Mouse (Mus musculus) forebrain, embryonic 10.5 days (tissue): ENCODE results near the gene Prkg1. TPM values are rescaled to one million over a fixed set of nuclear protein-coding genes. Genes with fewer than 3 reads are reported as not detected.

ENCODE experiments used
- DNase-seq: peaks from one replicate; pipeline ENCODE4 v3.0.0-alpha.2; 2017; ENCODE audit warnings: low spot score; ENCODE audit errors: extremely low spot score
- H3K27ac ChIP-seq: fragments of 300-500 bp; sonication (generic); 2 replicates; pipeline ENCODE4 v1.5.1; 2016; ENCODE audit warnings: mild to moderate bottlenecking
- H3K27me3 ChIP-seq: fragments of 300-500 bp; sonication (generic); 2 replicates; pipeline ENCODE4 v1.6.1; 2016; ENCODE audit warnings: mild to moderate bottlenecking; ENCODE audit not compliant: poor library complexity, severe bottlenecking
- H3K36me3 ChIP-seq: fragments of 300-500 bp; sonication (generic); replicated peaks from 2 replicates; pipeline ENCODE4 v1.6.1; 2016; ENCODE audit warnings: mild to moderate bottlenecking, moderate library complexity
- H3K4me1 ChIP-seq: fragments of 300-500 bp; sonication (generic); 2 replicates; pipeline ENCODE4 v1.6.1; 2016
- H3K4me3 ChIP-seq: fragments of 300-500 bp; sonication (generic); 2 replicates; pipeline ENCODE4 v1.5.1; 2016; ENCODE audit warnings: mild to moderate bottlenecking, moderate library complexity
- H3K9me3 ChIP-seq: fragments of 300-500 bp; sonication (generic); 2 replicates; pipeline ENCODE4 v1.6.1; 2016; ENCODE audit warnings: mild to moderate bottlenecking, moderate library complexity
- WGBS: fragments of 180-500 bp; shearing (Covaris S2); methylation state at CpG from one replicate; pipeline ENCODE4 v1.1.7; 2016; 5-methylcytosine and 5-hydroxymethylcytosine counted together
- polyA plus RNA-seq: library from polyadenylated mRNA; unstranded; fragments of >200 nt; fragmentation: Nextera tagmentation; extraction: Ambion mirVana; gene quantifications from 2 replicates; pipeline ENCODE4 v1.2.1, GENCODE M21; 2016

Gene Prkg1
- polyA plus RNA-seq, 1 experiment from 2014 or later = 3.5 TPM

DNA sequence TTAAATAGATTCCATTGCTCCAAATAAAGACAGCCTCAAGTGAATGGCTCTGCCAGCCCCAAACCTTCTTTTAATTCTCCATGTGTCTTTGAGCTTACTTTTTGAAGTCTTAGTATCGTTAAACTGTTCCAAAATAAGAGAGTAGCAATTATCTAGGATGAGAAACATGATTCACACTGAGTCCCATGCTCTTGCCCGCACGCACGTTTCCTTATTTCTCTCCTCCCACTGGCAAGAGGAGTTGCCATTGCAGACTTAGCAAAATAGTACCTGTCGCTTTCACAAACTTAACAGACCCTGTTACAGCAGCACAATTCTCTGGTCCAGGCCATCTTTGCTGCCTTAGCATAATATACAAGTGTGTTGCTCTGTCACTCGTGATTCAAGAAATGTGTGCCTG is 110.8 kb downstream of the Prkg1 start:
- Histone ChIP-seq H3K27ac (no peak overlapping the region), H3K9me3 (no peaks in the 10 kb centered on the region), H3K27me3 (no peaks in the 10 kb centered on the region), H3K36me3 (no peaks in the 10 kb centered on the region), H3K4me3 (no peak overlapping the region), H3K4me1 (peaks cover 2% of the 10 kb centered on the region)
- WGBS = 88% methylated on average over 6 of the region's 6 CpGs
- DNase-seq = no peak

- peaks cover 9% of the 10 kb centered on the region for H3K4me1 ChIP-seq
- no peaks in the 10 kb centered on the region for H3K27me3 ChIP-seq
- no peak overlapping the region for H3K4me3 ChIP-seq
- 91% methylated on average over 4 of the region's 4 CpGs for WGBS
- H3K9me3 ChIP-seq = no peaks in the 10 kb centered on the region
- H3K27ac ChIP-seq = no peak overlapping the region
- no peaks in the 10 kb centered on the region for H3K36me3 ChIP-seq
- no peak for DNase-seq
These were observed 114.4 kb downstream of the Prkg1 start for GRCm38 (mm10) chr19:31650452-31650851.

DNA sequence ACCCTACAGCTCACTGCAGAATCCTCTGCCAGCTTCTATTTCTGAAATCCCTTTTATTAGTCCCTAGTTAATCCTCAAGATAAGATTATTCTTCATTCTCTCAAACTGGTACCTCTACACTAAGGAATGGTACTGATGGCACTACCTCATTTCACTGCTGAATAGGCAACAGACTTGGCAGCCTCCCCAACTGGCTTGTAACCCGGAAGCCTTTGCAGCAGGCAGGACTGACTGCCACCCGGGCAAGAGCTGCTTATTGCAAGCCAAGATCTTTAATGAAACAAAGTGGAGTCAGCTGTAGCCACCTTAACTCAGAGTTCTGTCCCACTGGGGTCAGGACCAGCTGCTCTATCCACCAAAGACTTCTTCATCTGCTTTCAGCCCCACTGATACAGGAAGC is 117.3 kb downstream of the Prkg1 start:
- Histone ChIP-seq H3K4me1 (peaks cover 9% of the 10 kb centered on the region), H3K4me3 (no peak overlapping the region), H3K36me3 (no peaks in the 10 kb centered on the region), H3K27ac (no peak overlapping the region), H3K27me3 (no peaks in the 10 kb centered on the region), H3K9me3 (no peaks in the 10 kb centered on the region)
- WGBS = 80% methylated on average over 2 of the region's 2 CpGs
- DNase-seq = no peak

DNA sequence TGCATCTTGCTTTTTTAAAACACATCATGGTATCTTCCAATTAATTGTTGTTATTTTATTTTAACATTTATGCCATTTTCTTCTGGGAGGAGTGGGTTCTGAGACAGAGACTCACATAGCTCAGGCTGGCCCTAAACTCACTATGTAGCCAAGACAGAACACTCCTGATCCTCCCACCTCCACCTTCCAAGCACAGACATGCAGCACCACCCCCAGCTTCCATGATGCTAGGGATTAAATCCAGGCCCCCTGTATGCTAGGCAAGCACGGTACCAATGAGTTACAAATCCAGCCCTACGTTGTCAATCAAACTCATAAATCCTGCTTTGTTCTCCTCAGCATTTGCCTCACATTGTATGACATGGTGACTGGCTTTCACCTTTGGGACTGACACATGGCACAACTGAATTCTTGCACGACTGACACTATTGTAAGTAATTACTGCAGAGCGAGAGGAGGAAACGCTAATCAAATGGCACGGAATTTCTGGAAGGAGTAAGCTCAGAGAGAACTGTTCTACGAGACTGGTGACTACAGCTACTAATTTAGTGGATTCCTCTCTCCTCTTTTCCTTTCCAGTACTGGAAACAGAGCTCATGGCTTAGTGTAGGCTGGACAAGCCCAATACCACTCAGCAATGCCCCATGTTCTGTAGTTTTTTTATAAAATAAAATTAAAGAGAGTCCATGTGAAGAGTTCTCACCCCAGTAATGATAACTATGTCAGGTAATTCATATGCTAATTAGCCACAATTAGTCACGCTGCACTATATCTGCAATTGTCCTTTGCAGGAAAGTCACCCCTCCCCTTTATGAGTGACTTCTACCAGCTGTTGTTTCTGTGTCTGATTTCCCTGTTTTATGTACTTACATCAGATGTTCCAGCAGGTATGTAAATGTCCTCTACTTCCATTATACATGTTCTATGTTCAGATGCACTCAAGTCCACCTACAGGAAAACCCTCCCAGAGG is 133.6 kb downstream of the Prkg1 start:
- Histone ChIP-seq H3K9me3 (no peaks in the 10 kb centered on the region), H3K36me3 (no peaks in the 10 kb centered on the region), H3K4me3 (no peak overlapping the region), H3K4me1 (peaks cover 17% of the 10 kb centered on the region), H3K27ac (peak overlapping the region; percentile 25; the same call in 1 of the 2 replicates), H3K27me3 (no peaks in the 10 kb centered on the region)
- WGBS = 56% methylated on average over 8 of the region's 8 CpGs
- no peak for DNase-seq

GRCm38 (mm10) chr19:31621716-31622115 is 143.1 kb downstream of the Prkg1 start:
- H3K4me3 ChIP-seq = no peak overlapping the region
- H3K27me3 ChIP-seq = no peaks in the 10 kb centered on the region
- H3K36me3 ChIP-seq = no peaks in the 10 kb centered on the region
- H3K4me1 ChIP-seq = peaks cover 27% of the 10 kb centered on the region
- 97% methylated on average over 1 of the region's 1 CpGs for WGBS
- DNase-seq = no peak
- H3K27ac ChIP-seq = no peak overlapping the region
- no peaks in the 10 kb centered on the region for H3K9me3 ChIP-seq

DNA sequence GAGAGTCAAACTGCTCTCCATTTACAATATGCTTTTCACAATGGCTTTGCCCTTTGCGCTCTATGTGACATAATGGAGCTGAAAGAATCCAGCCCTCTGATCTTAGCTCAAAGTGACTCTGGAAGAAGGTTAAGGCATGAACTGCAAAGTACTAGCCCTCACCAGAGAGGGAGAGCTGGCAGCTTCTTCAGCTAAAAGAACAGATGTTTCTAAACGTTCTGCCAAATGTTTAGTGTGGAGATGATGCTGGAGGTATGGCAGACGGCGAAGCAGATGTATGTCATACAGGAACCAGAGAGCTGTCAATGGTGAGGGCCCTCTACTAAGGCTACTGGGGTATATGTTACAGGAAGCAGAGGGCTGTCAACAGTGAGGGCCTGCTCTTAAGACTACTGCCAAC is 148.0 kb downstream of the Prkg1 start:
- no peaks in the 10 kb centered on the region for H3K4me1 ChIP-seq
- no peaks in the 10 kb centered on the region for H3K9me3 ChIP-seq
- H3K4me3 ChIP-seq = no peak overlapping the region
- no peaks in the 10 kb centered on the region for H3K36me3 ChIP-seq
- DNase-seq = no peak
- H3K27ac ChIP-seq = no peak overlapping the region
- WGBS = 87% methylated on average over 4 of the region's 4 CpGs
- no peaks in the 10 kb centered on the region for H3K27me3 ChIP-seq

DNA sequence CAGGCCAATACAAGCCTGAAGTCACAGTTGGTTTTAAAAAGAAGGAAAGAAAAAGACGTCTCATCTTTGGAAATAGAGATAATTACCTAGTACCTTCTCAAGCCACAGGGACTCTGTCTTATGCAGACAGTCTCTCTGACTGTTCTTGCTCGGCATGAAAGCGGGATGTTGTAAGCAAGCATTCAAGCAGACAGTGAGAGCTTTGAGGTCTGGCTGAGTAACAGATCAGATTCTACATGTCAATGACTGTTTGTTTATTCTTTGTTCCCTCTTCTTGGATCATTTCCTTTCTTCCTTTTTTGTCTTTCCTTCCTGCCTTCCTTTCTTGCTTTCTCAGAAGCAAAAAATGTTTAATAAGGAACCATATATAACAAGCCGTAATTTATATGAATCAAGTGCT is 148.7 kb downstream of the Prkg1 start:
- no peak overlapping the region for H3K27ac ChIP-seq
- no peak for DNase-seq
- H3K4me3 ChIP-seq = no peak overlapping the region
- no peaks in the 10 kb centered on the region for H3K27me3 ChIP-seq
- H3K9me3 ChIP-seq = no peaks in the 10 kb centered on the region
- WGBS = 65% methylated on average over 4 of the region's 4 CpGs
- H3K36me3 ChIP-seq = no peaks in the 10 kb centered on the region
- no peaks in the 10 kb centered on the region for H3K4me1 ChIP-seq

DNA sequence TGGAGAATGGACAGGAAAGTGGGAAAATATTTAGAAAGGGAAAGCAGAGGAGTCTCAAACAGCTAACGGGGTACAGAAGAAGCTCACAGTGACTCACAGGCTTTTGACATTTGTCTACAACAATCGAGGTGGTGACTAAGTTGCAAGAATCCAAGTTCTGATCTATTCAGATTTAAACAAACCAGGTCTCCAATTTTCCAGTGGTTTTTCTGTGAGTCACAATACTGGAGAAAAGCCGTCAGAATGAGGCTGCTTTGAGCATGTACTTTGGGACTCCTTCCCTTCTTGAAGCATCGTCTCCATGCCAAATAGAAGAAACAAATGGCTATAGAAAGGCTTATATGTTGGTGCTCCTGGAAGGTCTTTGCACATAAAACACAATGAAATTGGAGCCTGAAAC is 151.7 kb downstream of the Prkg1 start:
- Histone ChIP-seq H3K36me3 (no peaks in the 10 kb centered on the region), H3K4me1 (no peaks in the 10 kb centered on the region), H3K9me3 (no peaks in the 10 kb centered on the region), H3K27ac (no peak overlapping the region), H3K27me3 (no peaks in the 10 kb centered on the region), H3K4me3 (no peak overlapping the region)
- DNase-seq = no peak
- WGBS = 83% methylated on average over 4 of the region's 4 CpGs

DNA sequence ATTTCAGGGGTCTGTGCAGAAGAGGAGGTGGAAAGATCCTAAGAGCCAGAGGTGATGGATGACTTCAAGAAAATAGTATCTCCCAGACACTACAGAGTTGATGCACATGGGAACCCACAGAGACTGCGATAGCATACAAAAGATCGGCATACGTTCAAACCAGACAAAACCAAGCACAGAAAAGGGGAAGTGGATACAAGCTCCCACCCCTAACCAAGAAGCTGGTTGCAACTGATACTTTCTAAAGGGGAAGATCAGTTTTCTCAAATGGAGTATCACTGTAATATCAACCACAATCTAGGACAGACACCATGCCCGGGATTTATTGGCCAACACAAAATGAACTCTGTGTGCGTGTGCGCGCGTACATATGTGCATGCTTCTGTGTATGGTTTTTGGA is 162.3 kb downstream of the Prkg1 start:
- Histone ChIP-seq H3K4me1 (no peaks in the 10 kb centered on the region), H3K36me3 (no peaks in the 10 kb centered on the region), H3K9me3 (no peaks in the 10 kb centered on the region), H3K27ac (no peak overlapping the region), H3K27me3 (no peaks in the 10 kb centered on the region), H3K4me3 (no peak overlapping the region)
- DNase-seq = no peak
- 97% methylated on average over 8 of the region's 8 CpGs for WGBS

DNA sequence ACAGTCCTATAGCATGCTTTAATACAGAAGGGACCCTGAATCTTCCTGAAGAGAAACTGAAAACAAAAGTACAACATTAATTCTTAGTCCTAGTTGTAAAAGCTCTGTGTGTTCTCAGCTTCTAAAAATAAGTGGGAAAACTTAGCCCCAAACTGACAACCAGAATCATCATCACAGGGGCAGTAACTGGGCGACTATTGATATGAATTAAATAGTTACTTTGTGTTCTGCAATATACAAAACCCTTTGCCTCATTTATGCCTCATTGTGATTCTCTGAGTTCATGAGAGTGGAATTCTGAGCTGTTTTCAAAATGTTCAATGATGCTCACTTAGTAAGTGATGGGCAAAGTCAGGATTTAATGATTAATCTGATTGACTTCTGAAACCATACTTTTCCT is 170.8 kb downstream of the Prkg1 start:
- Histone ChIP-seq H3K4me1 (no peaks in the 10 kb centered on the region; the same call in 1 of the 2 replicates), H3K27ac (no peak overlapping the region), H3K27me3 (no peaks in the 10 kb centered on the region), H3K4me3 (no peak overlapping the region), H3K36me3 (no peaks in the 10 kb centered on the region), H3K9me3 (no peaks in the 10 kb centered on the region)
- WGBS = 78% methylated on average over 1 of the region's 1 CpGs
- DNase-seq = no peak

- Histone ChIP-seq H3K4me1 (no peaks in the 10 kb centered on the region; the same call in 1 of the 2 replicates), H3K27ac (no peak overlapping the region), H3K4me3 (no peak overlapping the region), H3K27me3 (no peaks in the 10 kb centered on the region), H3K36me3 (no peaks in the 10 kb centered on the region), H3K9me3 (no peaks in the 10 kb centered on the region)
- WGBS = 71% methylated on average over 5 of the region's 5 CpGs
- DNase-seq = no peak
These were observed 174.1 kb downstream of the Prkg1 start for GRCm38 (mm10) chr19:31590701-31591100.

GRCm38 (mm10) chr19:31577092-31577491 is 187.7 kb downstream of the Prkg1 start:
- H3K4me1 ChIP-seq = peaks cover 13% of the 10 kb centered on the region
- DNase-seq = no peak
- no peak overlapping the region for H3K4me3 ChIP-seq
- no peak overlapping the region for H3K27ac ChIP-seq
- 42% methylated on average over 4 of the region's 4 CpGs for WGBS
- no peaks in the 10 kb centered on the region for H3K36me3 ChIP-seq
- H3K9me3 ChIP-seq = no peaks in the 10 kb centered on the region
- no peaks in the 10 kb centered on the region for H3K27me3 ChIP-seq

- 93% methylated on average over 4 of the region's 4 CpGs for WGBS
- Histone ChIP-seq H3K27me3 (no peaks in the 10 kb centered on the region), H3K9me3 (no peaks in the 10 kb centered on the region), H3K4me3 (no peak overlapping the region), H3K4me1 (no peaks in the 10 kb centered on the region), H3K36me3 (no peaks in the 10 kb centered on the region), H3K27ac (no peak overlapping the region)
- no peak for DNase-seq
These were observed 200.5 kb downstream of the Prkg1 start for GRCm38 (mm10) chr19:31564329-31564728.
